Mouse (Mus musculus) liver, embryonic 16.5 days (tissue): ENCODE measurements at regions not wholly inside any gene's neighbourhood (a gene's known extent, or its start where the extent isn't known, plus 50 kb on each side); places are given as distances from the start of the nearest gene placed in this dataset.
"Not testable (repeated sequence)": the region's sequence is repeated elsewhere in the genome, so short reads cannot be mapped to it uniquely, and the experiment has no call there.

Experiments used
- ATAC-seq: fragments of 200-750 bp; cut with Nextera tagmentation; 2 replicates; pipeline ENCODE4 v1.8.0; 2017; ENCODE audit warnings: low read depth, mild to moderate bottlenecking, moderate number of reproducible peaks, moderate library complexity
- H3K27ac ChIP-seq: fragments of 300-500 bp; sonication (generic); 2 replicates; pipeline ENCODE4 v1.5.1; 2014; ENCODE audit warnings: mild to moderate bottlenecking, low read length
- H3K27me3 ChIP-seq: fragments of 300-500 bp; sonication (generic); 2 replicates; pipeline ENCODE4 v1.6.1; 2014; ENCODE audit warnings: low read depth, low read length, mixed read lengths; ENCODE audit not compliant: control insufficient read depth, insufficient read depth
- H3K36me3 ChIP-seq: fragments of 300-500 bp; sonication (generic); 2 replicates; pipeline ENCODE4 v1.6.1; 2014; ENCODE audit warnings: mild to moderate bottlenecking; ENCODE audit not compliant: control insufficient read depth, insufficient read depth
- H3K4me1 ChIP-seq: fragments of 300-500 bp; sonication (generic); 2 replicates; pipeline ENCODE4 v1.6.1; 2014; ENCODE audit warnings: low read depth, low read length, mixed read lengths; ENCODE audit not compliant: control insufficient read depth
- H3K4me2 ChIP-seq: fragments of 300-500 bp; sonication (generic); 2 replicates; pipeline ENCODE4 v1.6.1; 2014; ENCODE audit warnings: low read depth, low read length, mixed read lengths
- H3K4me3 ChIP-seq: fragments of 300-500 bp; sonication (generic); 2 replicates; pipeline ENCODE4 v1.5.1; 2014; ENCODE audit warnings: low read depth, mild to moderate bottlenecking, low read length
- H3K9ac ChIP-seq: fragments of 300-500 bp; sonication (generic); 2 replicates; pipeline ENCODE4 v1.6.1; 2014; ENCODE audit warnings: low read depth, low read length
- H3K9me3 ChIP-seq: fragments of 300-500 bp; sonication (generic); replicated peaks from 2 replicates; pipeline ENCODE4 v1.6.1; 2016; ENCODE audit warnings: low read length; ENCODE audit not compliant: control insufficient read depth
- WGBS: fragments of 180-500 bp; shearing (Covaris S2); extraction: QIAGEN DNeasy Blood & Tissue Kit; methylation state at CpG from one replicate; pipeline ENCODE4 v1.1.7; 2014; ENCODE audit not compliant: insufficient replicate concordance; 5-methylcytosine and 5-hydroxymethylcytosine counted together

GRCm38 (mm10) chr14:15107795-15108321 is 304.6 kb downstream of the Nek10 start:
- ATAC-seq, result no peak

DNA sequence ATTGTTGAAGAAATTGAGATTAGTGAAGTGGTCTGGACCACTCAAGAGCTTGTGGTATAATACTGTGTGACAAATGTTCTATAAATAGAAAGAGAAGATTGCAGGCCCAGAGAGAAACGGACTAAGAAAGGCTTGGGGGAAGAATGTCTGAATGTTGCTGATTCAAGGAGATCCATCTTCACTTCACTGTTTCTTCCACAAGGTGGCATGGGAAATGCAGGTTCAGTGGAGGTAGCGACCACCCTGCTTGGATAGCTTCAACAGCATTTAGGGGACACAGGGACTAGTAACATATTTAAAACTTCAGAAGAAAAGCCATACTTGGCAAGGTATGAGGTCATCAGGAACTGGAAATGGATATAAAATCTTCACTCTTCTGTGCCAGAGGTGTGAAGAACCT is 316.5 kb downstream of the Nek10 start:
- no peak overlapping the region for H3K27ac ChIP-seq
- no peak overlapping the region for H3K4me3 ChIP-seq
- H3K4me2 ChIP-seq, result no peak overlapping the region
- no peak for ATAC-seq
- no peaks in the 10 kb centered on the region for H3K27me3 ChIP-seq
- H3K9me3 ChIP-seq, result no peaks in the 10 kb centered on the region
- H3K9ac ChIP-seq, result no peak overlapping the region
- H3K4me1 ChIP-seq, result no peaks in the 10 kb centered on the region
- 37% methylated on average over 2 of the region's 2 CpGs for WGBS
- H3K36me3 ChIP-seq, result no peaks in the 10 kb centered on the region

More at GRCm38 (mm10) chr14:15107795-15108321, 304.6 kb downstream of the Nek10 start:
- Histone ChIP-seq H3K4me1 (no peaks in the 10 kb centered on the region), H3K36me3 (no peaks in the 10 kb centered on the region), H3K27ac (no peak overlapping the region), H3K9ac (no peak overlapping the region), H3K27me3 (no peaks in the 10 kb centered on the region), H3K4me2 (no peak overlapping the region), H3K4me3 (no peak overlapping the region), H3K9me3 (no peaks in the 10 kb centered on the region)
- WGBS, result 42% methylated on average over 2 of the region's 2 CpGs

GRCm38 (mm10) chr14:15128157-15128556 is 310.6 kb downstream of the Lrrc3b start:
- Histone ChIP-seq H3K27me3 (no peaks in the 10 kb centered on the region), H3K4me3 (no peak overlapping the region), H3K4me1 (no peaks in the 10 kb centered on the region), H3K4me2 (no peak overlapping the region), H3K9me3 (no peaks in the 10 kb centered on the region), H3K9ac (no peak overlapping the region), H3K36me3 (no peaks in the 10 kb centered on the region), H3K27ac (no peak overlapping the region)
- WGBS, result 62% methylated on average over 3 of the region's 3 CpGs
- no peak for ATAC-seq

DNA sequence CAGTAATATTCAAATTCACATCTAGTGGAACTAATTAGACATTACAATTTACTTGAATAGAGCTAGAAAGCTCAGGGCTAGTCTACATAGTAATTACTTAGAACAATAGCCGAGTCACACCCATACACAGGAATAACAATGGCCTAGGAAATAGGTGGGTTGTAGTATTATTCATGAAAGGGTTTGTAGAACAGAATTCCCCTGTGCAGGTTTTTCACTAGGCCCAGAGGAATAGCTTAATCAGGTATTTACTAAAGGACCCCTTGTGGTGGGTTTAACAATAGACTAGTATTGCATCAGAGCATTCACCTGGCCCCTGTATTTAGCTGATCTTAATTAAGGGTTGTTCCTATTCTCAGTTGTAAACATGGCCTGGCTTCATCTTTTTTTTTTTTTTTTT is 297.9 kb downstream of the Lrrc3b start:
- H3K4me2 ChIP-seq, H3K4me1 ChIP-seq, H3K27me3 ChIP-seq, ATAC-seq, H3K9ac ChIP-seq, H3K27ac ChIP-seq, H3K4me3 ChIP-seq, H3K36me3 ChIP-seq, H3K9me3 ChIP-seq: not testable (repeated sequence)
- 47% methylated on average over 1 of the region's 1 CpGs for WGBS

GRCm38 (mm10) chr14:15142839-15143238 is 295.9 kb downstream of the Lrrc3b start:
- H3K4me1 ChIP-seq, result no peaks in the 10 kb centered on the region
- no peaks in the 10 kb centered on the region for H3K27me3 ChIP-seq
- no peak for ATAC-seq
- no peak overlapping the region for H3K9ac ChIP-seq
- 20% methylated on average over 1 of the region's 1 CpGs for WGBS
- no peaks in the 10 kb centered on the region for H3K9me3 ChIP-seq
- no peaks in the 10 kb centered on the region for H3K36me3 ChIP-seq
- H3K4me2 ChIP-seq, result no peak overlapping the region
- no peak overlapping the region for H3K27ac ChIP-seq
- H3K4me3 ChIP-seq, result no peak overlapping the region

- H3K27ac ChIP-seq, result no peak overlapping the region
- WGBS, result 74% methylated on average over 1 of the region's 1 CpGs
- no peaks in the 10 kb centered on the region for H3K27me3 ChIP-seq
- H3K4me2 ChIP-seq, result no peak overlapping the region
- no peaks in the 10 kb centered on the region for H3K9me3 ChIP-seq
- H3K4me3 ChIP-seq, result no peak overlapping the region
- H3K36me3 ChIP-seq, result no peaks in the 10 kb centered on the region
- H3K9ac ChIP-seq, result no peak overlapping the region
- ATAC-seq, result no peak
- H3K4me1 ChIP-seq, result no peaks in the 10 kb centered on the region
Observed at GRCm38 (mm10) chr14:15148516-15148915, 290.3 kb downstream of the Lrrc3b start.
